Mouse (Mus musculus) CD4-positive naive resting alpha-beta T cell, adult 76 days (primary cell): ENCODE measurements around the gene Nme4. TPM values are rescaled to one million over a fixed set of nuclear protein-coding genes. Genes with fewer than 3 reads are reported as not detected.

Experiments used
- total RNA-seq: library from RNA; stranded (reverse); gene quantifications from one replicate; pipeline ENCODE4 v1.2.4, GENCODE M21; 2023

Nme4 gene
- 3.9 TPM for total RNA-seq

DNA sequence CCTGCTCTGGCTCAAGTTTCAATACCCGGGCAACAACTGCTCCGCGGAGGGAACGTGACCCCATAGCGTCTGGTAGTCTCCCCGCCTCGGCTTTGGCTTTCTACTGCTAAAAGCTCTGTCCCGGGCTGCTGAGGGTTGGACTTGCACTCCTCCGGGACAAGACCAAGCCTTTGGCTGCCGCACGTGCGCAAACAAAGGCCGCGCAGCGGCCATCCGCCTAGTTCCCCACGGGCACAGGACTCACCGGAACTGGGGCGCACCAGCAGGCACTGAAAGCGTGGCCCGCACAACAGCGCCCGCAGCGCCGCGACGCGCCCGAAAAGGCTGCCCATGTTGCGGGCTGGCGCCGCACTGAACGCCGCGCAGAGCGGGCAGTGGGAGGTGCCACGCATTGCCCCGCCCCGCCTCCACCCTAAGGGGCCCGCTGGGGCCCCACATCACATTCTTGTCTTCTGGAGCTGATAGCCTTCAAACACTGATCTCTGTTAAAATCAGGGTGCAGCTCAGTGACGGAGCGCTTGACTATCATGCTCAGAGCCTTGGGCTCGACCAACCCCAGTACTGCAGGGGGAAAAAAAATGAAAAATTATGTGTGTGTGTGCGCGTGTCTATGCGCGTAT lies at the start of gene Nme4:
Nme4 (minus strand) TSS at position 482 of the 620 bp plus-strand sequence.

DNA sequence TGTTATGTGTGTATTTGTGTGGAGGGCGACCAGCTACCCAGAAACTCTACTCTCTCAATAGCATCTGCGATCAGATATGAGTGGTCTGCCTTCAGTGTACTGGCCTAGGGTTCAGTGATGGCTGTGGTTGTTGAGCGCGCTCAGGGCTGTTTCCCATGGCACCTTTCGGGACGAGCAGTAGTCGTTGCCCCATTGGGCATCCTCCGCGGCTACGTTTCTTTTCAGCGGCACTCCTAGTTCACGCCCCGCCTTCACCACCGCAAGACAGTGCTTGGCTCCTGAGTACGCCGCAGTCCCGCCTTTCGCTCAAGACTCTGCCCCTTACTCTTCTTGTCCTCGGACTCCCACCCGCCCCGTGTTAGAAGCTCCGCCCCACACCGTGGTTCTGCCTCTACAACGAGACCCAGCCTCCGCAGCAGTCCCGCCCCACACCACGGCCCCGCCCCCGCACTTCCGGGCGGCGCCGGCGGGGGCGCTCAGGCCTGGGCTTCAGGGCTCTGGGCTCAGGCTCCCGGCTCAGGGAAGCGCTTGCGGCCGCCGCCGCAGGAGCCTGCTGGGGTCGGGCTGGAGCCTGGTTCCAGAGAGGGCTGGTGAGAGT lies 42.9 kb upstream of the Nme4 start, which contains the start of gene Axin1:
Axin1 (plus strand) TSS at position 450 of the 598 bp plus-strand sequence.

GRCm38 (mm10) chr17:26123267-26123684 lies 27.9 kb upstream of the Nme4 start, which contains the start of gene Mrpl28:
Gene Mrpl28, plus strand, starts transcription at chr17:26123500.

DNA sequence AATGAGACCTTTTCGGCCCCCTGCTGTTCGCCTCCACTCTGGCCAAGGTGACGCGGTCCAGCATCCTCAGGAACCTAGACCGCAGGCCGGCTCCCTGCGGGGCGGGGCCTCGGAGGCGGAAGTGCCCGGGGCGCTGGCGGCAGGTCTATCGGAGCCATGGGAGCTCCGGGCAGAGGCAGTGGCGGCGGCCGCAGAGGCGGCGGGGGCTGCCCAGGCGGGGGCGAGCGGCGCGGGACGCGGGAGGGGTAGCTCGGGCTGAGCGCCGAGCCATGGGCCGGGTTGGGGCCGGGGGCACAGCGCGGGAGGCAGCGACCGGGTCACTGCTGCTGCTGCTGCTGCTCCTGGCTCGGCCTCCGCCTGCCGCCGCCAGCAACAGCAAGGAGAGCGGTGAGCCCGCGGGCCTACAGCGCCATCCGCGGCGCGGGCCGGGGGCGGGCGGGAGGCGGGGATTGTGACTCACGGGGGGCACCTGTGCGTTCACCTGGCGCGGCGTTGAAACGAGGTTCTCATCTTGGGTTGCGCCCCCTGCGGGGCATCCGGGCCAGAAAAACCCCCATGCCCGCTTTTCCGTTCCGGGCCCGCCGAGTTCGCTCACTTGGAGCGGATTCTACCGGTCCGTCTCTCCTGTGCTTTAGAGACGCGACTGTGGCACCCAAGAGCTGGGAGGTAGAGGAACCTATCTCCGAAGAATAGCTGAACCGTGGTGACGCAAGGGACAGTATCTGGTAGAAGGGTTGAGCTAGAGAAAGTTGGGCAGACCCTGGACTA lies 18.0 kb upstream of the Nme4 start, which contains the start of gene Tmem8:
Tmem8 (plus strand) TSS at position 119 of the 768 bp plus-strand sequence.

GRCm38 (mm10) chr17:26089905-26090632 lies 5.3 kb downstream of the Nme4 start, which contains the start of gene Decr2:
Gene Decr2, minus strand, starts transcription at chr17:26090337.

DNA sequence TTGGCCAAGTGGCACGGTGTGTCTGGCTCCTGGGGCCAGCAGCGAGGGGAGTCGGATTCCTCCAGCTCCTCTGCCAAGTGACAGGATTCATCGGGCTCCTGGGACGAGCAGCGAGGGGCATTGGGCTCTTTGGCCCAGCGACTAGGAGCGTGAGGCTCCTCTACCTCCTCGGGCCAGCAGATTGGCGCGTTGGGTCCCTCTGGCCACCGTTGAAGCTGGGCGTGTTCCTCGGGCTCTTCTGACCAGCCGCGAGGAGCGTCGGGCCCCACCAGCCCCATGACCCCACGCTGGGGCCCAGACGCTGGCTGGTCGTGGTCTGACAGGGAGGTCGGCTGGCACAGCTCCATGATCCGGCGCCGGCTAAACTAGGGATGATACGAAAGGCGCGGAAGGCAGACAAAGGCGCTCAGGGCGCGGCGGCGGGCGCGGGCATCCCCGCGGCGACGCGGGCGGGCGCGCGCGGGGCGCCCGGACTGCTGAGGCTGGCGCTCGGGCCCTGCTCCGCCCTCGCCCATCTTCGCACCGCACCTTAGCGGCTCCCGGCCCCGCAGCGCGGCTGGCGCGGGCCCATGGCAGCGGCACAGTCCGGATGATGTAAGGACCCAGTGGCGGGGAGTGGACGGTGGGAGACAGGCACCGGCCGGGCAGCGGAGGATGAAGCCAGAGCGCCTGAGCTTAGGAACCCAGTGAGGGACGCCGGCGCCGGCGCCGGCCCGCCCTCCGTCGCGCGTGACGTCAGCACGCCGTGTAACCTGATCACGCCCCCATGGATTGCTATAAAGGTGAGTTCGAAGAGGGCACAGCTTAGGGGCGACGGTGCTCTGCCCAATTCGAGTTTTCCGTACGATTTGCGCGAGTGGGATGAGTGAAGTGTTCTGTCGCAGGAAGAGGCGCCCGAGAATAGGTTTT lies 26.3 kb downstream of the Nme4 start, which contains the start of gene Rab11fip3:
Rab11fip3 (minus strand) TSS at position 725 of the 909 bp plus-strand sequence.

Other genes with a start within 250 kb of the Nme4 start
- gene Wdr90, start 234.1 kb downstream of the Nme4 start, total RNA-seq = 27.2 TPM
- 6.3 TPM for gene Mcrip2, start 226.8 kb downstream of the Nme4 start, total RNA-seq
- 20.1 TPM for gene Mettl26, start 220.5 kb downstream of the Nme4 start, total RNA-seq
- 7.4 TPM for gene Wfikkn1, start 214.7 kb downstream of the Nme4 start, total RNA-seq
- gene Rab40c, start 175.9 kb downstream of the Nme4 start, total RNA-seq = 19.1 TPM
- gene Pigq, start 150.7 kb downstream of the Nme4 start, total RNA-seq = 51.5 TPM
- gene Nhlrc4, start 150.6 kb downstream of the Nme4 start, total RNA-seq = not detected
- 0.21 TPM for gene A930017K11Rik, start 143.0 kb downstream of the Nme4 start, total RNA-seq
- gene Capn15, start 109.8 kb downstream of the Nme4 start, total RNA-seq = 33.7 TPM
- 18.5 TPM for gene Rab11fip3, start 26.0 kb downstream of the Nme4 start, total RNA-seq
- gene Decr2, start 5.3 kb downstream of the Nme4 start, total RNA-seq = 5.0 TPM
- gene Tmem8, start 17.7 kb upstream of the Nme4 start, total RNA-seq = 24.2 TPM
- 33.3 TPM for gene Mrpl28, start 27.9 kb upstream of the Nme4 start, total RNA-seq
- gene Axin1, start 43.1 kb upstream of the Nme4 start, total RNA-seq = 110 TPM
- not detected for gene Pdia2, start 103.5 kb upstream of the Nme4 start, total RNA-seq
- 30.2 TPM for gene Rgs11, start 107.3 kb upstream of the Nme4 start, total RNA-seq
- not detected for gene Arhgdig, start 112.2 kb upstream of the Nme4 start, total RNA-seq
- gene Fam234a, start 148.6 kb upstream of the Nme4 start, total RNA-seq = 19.5 TPM
- gene Luc7l, start 157.3 kb upstream of the Nme4 start, total RNA-seq = 114 TPM